Mouse (Mus musculus) kidney, adult 2 months (tissue): ENCODE data around the gene Grin3a.

ENCODE experiments used
- CTCF ChIP-seq: fragments of 200-500 bp; conservative IDR thresholded peaks from 2 replicates; pipeline ENCODE4 v1.5.1; 2011; ENCODE audit warnings: low read depth, mild to moderate bottlenecking, control low read depth, low read length, moderate library complexity, mixed read lengths; ENCODE audit not compliant: insufficient read depth, insufficient read length
- POLR2A ChIP-seq: fragments of 200-500 bp; IDR thresholded peaks from one replicate; pipeline ENCODE4 v1.6.1; 2011; ENCODE audit warnings: low read depth, low read length, control low read depth

DNA sequence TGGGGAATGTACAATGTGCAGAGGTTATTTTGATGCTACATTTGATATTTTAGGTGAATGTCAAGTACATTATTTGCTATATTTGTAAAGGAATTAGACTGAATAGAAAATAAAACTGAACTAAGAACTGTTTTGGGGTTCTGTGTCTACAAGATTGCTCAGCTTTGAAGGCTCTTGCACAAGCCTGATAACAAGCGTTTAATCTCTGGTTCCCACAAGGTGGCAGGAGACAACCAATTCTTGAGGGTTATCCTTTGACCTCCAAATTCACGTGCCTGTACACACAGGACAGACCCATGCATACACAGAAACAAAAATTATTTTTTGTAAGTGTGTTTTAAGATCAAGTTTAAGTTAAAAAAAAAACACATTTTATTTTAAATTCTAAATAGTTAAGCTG is 205.6 kb downstream of the Grin3a start:
- TF ChIP-seq CTCF (no peak), POLR2A (no peak)
